Mouse (Mus musculus) heart, postnatal 36 days (tissue): ENCODE measurements around the gene Npr1. TPM values are rescaled to one million over a fixed set of nuclear protein-coding genes. Genes with fewer than 3 reads are reported as not detected.
A peak's percentile ranks its signal among the peaks of the same experiment; 100 is the strongest.

Experiments used
- DNase-seq, 2 experiments: peaks; one replicate each; pipeline ENCODE4 v3.0.0; 2021 to 2022
- intact Hi-C: fragments of 180-260 bp; cut with DNase I; formaldehyde crosslinking; loops from one replicate; pipeline ENCODE4 v1.15.1; 2025
- total RNA-seq, 2 experiments: library from RNA; stranded (reverse); gene quantifications; 2 replicates each; pipeline ENCODE4 v1.2.3; 2021

Npr1 gene
- total RNA-seq, 2 experiments from 2014 or later, result 19.9 to 21.3 TPM

DNA sequence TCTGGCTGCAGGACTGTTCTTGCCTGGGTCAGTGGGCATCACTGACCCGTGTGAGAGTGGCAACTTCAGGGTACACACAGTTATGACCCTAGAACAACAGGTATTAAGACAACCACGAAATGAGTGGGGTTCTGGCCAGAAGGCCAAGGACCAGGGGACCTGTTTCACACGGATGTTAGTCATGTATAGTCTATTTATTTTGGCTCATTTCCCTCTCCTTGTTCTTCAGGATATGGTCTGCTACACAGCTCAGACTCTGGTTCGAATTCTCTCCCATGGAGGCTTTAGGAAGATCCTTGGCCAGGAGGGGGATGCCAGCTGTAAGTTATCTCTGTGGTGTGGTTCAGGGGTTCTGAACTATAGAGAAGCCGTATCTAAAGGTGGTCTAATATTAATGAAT is 21.3 kb upstream of the Npr1 start:
- intact Hi-C loops, result no loop called here
- no peak for DNase-seq

DNA sequence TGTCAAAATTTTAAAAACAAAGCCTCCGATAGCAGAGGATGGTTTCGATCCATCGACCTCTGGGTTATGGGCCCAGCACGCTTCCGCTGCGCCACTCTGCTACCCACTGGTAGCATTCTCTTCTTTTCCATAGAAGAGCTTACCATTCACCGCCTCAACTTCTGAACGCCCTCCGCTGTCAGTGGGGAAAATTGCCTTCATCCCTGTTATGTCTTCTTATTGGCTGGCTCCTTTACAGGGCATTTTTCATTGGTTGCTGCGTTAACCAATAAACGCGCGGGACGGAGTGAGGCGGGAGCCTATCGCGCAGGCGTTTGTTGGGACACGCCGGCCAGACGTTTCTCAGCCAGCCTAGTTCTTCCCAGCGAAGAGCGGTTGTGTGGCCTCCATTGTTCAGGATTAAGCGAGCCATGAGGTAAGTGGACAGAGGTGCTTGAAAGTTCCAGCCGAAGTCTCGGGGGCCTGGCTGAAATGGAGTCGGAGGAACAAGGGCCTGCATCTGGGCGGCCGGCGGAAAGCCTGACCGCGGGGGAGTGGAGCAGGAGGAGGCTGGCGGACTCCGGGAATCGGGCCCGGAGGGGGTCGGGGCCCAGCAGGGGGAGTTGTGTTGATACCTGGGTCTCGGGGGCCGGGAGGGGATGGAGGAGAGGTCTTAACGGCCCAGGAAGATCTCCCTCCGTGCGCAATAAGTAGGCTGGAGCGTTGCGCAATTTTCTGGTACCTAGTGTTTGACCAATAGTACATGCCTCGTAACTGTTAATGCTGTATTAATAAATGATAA is 10.4 kb upstream of the Npr1 start, which contains the start of gene Ilf2:
Gene Ilf2 (plus strand): TSS at position 296 of the 781 bp plus-strand sequence.
- DNase-seq, result peak; percentile 92
- intact Hi-C loops, result no loop called here

DNA sequence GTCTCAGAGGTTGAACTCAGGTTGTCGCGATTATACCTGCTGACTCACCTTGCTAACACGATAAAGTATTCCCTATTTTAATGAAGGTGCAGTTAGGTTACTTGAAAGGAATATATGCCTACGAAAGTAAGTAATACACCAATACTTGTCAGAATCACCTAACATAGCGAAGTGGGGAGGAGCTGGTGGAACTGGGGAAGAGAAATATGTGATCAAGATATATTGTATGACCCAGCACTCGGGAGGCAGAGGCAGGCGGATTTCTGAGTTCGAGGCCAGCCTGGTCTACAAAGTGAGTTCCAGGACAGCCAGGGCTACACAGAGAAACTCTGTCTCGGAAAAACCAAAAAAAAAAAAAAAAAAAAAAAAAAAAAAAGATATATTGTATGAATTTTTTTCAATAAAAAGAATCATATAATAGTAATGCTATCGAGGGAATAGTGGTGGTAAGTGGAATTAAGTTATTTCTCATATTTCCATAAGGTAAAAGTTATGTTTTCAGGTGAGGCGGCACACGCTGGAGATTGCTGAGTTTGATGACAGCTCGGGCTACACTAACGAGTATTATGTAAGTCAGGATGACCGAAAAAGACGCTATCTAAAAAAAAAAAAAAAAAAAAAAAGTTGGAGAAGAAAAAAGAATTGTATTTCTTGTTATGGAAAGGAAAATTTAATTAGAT is 9.6 kb upstream of the Npr1 start:
- intact Hi-C loops, result no loop called here
- no peak for DNase-seq

- peak; percentile 45 to 49 for DNase-seq
- intact Hi-C loops, result no loop called here
These were observed 6.5 kb upstream of the Npr1 start for GRCm38 (mm10) chr3:90472213-90472612.

DNA sequence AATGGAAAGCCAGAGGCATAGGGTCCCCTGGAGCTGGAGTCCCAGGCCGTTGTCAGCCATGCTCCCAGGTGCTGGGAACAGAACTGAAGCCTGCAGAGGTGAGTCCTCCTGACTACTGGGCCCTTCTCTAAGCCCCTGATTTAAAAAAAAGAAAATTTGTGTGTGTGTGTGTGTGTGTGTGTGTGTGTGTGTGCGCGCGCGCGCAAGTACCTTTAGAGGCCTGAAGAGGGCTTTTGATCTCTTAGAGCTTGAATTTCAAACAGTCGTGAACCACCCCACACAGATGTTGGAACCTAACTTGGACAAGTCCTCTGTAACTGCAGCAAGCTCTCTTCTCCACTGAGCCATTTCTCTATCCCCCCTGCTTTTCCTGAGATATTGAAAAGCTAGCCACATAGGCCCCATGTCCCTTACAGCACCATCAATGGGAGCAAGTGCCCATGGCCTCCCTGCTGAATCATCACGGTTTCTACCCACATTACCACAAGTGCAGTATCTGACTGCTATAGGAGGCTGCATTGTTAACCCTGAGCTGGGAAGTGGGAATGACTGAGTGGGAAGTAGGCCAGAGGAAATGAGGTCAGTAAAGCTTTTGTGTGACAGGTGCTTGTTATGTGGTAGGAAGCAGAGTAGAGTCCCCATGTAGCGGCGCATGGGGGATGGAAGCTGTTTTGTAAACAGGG is 2.1 kb upstream of the Npr1 start:
- intact Hi-C loops, result loop anchor here (5.0 kb wide), 1 partner anchor 200 kb away; the partner anchor contains the start of gene Dennd4b
- no peak for DNase-seq

GRCm38 (mm10) chr3:90466311-90466766 is 673 bp upstream of the Npr1 start:
- intact Hi-C loops, result loop anchor here (1.0 to 5.0 kb wide), 2 partner anchors 54 to 199 kb away; partner anchors contain the start of gene Dennd4b
- peak in 1 of 2 experiments; percentile 60 for DNase-seq

DNA sequence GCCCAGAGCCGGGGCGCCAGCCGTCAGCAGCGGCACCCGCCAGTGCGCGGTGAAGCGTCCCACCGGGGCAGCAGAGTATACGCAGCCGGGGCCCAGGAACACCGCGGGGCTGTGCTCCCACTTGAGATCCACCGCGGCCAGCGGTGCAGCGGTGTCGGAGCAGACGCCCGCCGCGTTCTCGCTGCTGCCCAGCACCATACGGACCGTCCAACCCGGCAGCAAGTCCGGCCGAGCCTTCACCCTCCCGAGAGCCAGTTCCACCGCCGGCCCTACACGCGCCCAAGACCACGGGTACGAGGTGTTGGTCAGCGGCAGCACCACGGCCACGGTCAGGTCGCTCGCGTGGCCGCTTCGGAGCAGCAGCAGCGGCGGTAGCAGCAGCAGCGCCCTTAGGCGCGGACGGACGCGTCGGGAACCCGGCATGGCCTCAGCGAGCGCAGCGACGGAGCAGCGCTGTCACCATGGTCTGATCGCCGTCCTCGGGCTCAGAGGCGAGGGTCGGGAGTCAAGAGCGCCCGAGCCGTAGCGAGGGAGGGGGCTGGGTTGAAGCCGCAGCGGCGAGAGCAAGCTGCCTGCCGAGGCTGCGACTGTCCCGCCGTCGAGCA is 483 bp downstream of the Npr1 start:
- peak; percentile 36 to 66 for DNase-seq
- intact Hi-C loops, result loop anchor here (1.0 to 5.0 kb wide), 3 partner anchors 19 to 198 kb away; partner anchors contain the start of genes Dennd4b and Ints3

DNA sequence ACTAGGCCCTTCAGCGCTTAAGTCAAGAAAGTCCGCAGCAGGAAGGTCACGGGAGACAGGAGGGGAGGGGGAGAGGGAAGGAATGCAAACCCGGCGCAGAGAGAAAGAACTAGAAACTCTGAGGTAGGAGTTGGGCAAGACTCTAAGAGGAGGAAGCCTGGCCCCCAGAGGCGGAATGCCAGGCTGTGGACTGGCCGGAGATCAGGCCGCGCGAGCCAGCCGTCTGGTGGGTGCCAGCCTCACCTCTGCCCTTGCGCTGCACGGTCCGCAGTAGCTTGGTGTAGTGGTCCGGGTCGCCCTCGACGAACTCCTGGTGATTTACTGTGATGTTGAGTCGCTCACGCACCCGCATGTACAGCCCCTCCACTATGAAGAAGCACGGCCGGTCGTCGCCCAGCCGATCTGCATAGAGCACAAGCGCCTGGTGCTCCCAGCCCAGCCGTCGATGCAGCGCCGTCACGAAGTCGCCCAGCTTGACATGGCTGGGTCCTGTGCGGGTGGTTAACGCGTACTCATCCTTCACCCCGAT is 1.1 kb downstream of the Npr1 start:
- peak; percentile 45 to 49 for DNase-seq
- intact Hi-C loops, result loop anchor here (1.0 to 5.0 kb wide), 4 partner anchors 18 to 247 kb away; partner anchors contain the start of genes Dennd4b and Ints3

DNA sequence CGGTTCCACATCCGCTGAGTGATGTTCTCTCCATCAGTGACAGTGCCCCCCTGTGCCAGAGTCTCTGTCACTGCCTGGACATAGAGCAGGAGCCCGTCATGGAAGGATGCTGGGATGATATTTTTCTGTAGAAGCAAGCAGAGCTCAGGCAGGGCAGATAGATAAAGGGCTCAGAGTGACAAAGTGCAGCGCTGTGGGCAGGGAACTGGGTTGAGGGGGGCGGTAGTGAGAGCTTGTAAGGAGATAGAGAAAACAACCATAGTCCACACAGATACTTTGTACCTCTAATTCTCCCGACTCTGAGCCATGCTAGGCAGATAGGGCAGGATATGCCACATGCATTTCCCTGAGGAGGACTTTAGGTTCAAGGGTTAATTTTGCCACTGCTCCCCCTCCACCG is 3.1 kb downstream of the Npr1 start:
- intact Hi-C loops, result loop anchor here (5.0 kb wide), 1 partner anchor 245 kb away; no protein-coding TSS in a partner anchor
- no peak for DNase-seq

GRCm38 (mm10) chr3:90461935-90462334 is 3.7 kb downstream of the Npr1 start:
- intact Hi-C loops, result loop anchor here (5.0 kb wide), 1 partner anchor 245 kb away; no protein-coding TSS in a partner anchor
- DNase-seq, result no peak

GRCm38 (mm10) chr3:90460315-90460714 is 5.4 kb downstream of the Npr1 start:
- DNase-seq, result no peak
- intact Hi-C loops, result loop anchor here (5.0 kb wide), 1 partner anchor 243 kb away; no protein-coding TSS in a partner anchor

GRCm38 (mm10) chr3:90459727-90460126 is 5.9 kb downstream of the Npr1 start:
- DNase-seq, result no peak
- intact Hi-C loops, result loop anchor here (5.0 kb wide), 1 partner anchor 242 kb away; no protein-coding TSS in a partner anchor

GRCm38 (mm10) chr3:90454931-90455330 is 10.7 kb downstream of the Npr1 start:
- intact Hi-C loops, result no loop called here
- no peak for DNase-seq

GRCm38 (mm10) chr3:90451396-90452095 is 14.1 kb downstream of the Npr1 start:
- intact Hi-C loops, result no loop called here
- DNase-seq, result no peak

DNA sequence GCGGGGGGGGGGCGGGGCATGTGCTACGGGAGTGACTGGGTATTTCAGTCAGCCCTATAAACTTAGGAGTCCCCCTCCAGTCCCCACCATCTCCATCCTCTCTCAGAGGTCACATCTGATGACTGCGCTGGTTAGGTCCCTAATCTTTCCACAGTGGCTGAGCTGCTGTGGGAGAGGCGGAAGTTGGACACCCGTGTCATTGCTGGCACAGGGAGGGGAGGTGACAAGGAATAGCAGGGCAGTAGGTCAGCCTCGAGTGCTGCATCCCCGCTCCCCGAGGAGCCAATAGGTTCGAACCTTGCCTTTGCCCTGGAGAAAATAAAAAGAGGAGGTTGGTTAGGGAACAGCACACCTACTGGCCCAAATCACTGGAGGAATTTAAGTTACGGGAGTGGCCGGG is 14.8 kb downstream of the Npr1 start:
- intact Hi-C loops, result no loop called here

DNA sequence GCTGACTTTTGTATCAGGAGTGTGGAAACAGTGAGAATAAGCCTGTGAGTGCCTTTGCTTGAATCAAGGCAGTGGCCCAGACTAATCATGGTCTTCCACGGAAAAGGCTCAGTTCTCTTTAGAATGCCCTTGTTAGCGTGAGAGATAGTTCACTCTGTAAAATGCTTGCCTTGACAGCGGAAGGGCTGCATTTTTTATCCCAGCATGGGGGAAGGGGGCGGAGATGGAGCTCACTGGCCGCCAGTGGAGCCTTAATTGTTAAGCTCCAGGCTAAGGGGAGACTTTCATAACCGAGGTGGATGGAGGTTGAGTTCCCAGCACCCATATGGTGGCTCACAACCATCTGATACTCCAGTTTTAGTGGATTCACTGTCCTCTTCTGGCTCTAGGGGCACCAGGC is 17.0 kb downstream of the Npr1 start:
- intact Hi-C loops, result loop anchor here (10.0 kb wide), 1 partner anchor 584 kb away; no protein-coding TSS in a partner anchor
- DNase-seq, result no peak

More for the DNA sequence above, 14.8 kb downstream of the Npr1 start:
- DNase-seq, result no peak

- DNase-seq, result no peak
- intact Hi-C loops, result loop anchor here (10.0 kb wide), 1 partner anchor 582 kb away; no protein-coding TSS in a partner anchor
These were observed 18.6 kb downstream of the Npr1 start for GRCm38 (mm10) chr3:90447123-90447494.

- peak; percentile 84 to 90 for DNase-seq
- intact Hi-C loops, result loop anchor here (1.0 to 10.0 kb wide), 3 partner anchors 13 to 582 kb away; partner anchors contain the start of genes Ints3 and Npr1
These were observed 19.1 kb downstream of the Npr1 start for GRCm38 (mm10) chr3:90446389-90447122.
